Comparison of ENCODE assay signal across 23 mouse cellular contexts in the genomic region with DNA sequence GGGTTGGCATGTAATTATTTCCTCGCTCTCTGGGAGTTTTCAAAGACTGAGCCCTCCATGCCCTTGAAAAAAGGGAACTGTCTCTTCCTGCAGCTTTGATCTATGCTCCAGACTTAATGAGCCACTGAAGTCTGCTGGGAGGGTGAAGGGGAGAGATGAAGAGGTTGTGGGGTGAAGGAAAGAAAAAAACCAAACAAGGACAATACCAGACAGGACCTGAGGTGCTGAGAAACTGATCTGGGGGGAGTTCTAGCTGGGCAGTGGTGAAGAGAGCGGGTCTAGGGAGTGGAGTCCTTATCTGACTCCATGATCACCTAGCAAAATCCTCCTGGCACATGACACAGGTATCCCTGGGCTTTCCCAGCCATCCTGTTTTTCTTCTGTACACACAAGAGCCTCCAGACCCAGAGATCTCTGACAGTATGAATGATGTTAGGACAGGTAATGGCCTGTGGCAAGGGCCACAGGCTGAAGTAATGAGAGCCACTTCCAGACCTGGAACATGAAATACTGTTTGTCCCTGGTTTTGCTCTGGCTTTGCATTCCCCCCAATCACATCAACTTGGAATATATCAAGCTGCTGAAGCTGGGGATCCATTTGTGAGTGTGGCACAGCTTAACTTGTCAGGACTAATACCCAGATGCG. TPM values are rescaled to one million over a fixed set of nuclear protein-coding genes. Genes with fewer than 3 reads are reported as not detected.
"Had no signal": no experiment of that assay in that cellular context is flagged by ENCODE, and none has a peak within 500 bp of the region (broad histone marks: within the 10 kb centered on the region; RNA-seq: fewer than 3 reads in every experiment).

No protein-coding gene starts in this region.

- H3K9me3 ChIP-seq: limb, embryonic 10.5 days; limb, embryonic 13.5 days; liver, embryonic 12.5 days; liver, embryonic 15.5 days; midbrain, embryonic 13.5 days; neural tube, embryonic 12.5 days; neural tube, embryonic 15.5 days; stomach, embryonic 15.5 days had no signal

- H3K36me3 ChIP-seq: limb, embryonic 10.5 days; limb, embryonic 13.5 days; liver, embryonic 12.5 days; liver, embryonic 15.5 days; midbrain, embryonic 13.5 days; neural tube, embryonic 12.5 days; neural tube, embryonic 15.5 days; stomach, embryonic 15.5 days had no signal

- H3K9ac ChIP-seq: limb, embryonic 13.5 days; liver, embryonic 12.5 days; liver, embryonic 15.5 days; midbrain, embryonic 13.5 days; neural tube, embryonic 12.5 days; neural tube, embryonic 15.5 days; stomach, embryonic 15.5 days had no signal

- DNase-seq: kidney, adult 8-10 months; kidney, postnatal 4 days; liver; lung, adult 2 months; lung, postnatal 14 days; lung, postnatal 4 days; retina, postnatal 1 day; right cerebral cortex, postnatal 25 days; spleen, adult 18-20 months; thymus, postnatal 25 days had no signal

- H3K4me3 ChIP-seq: limb, embryonic 10.5 days; limb, embryonic 13.5 days; liver, embryonic 12.5 days; liver, embryonic 15.5 days; midbrain, embryonic 13.5 days; neural tube, embryonic 12.5 days; neural tube, embryonic 15.5 days; stomach, embryonic 15.5 days had no signal

- ATAC-seq: intestine, postnatal 0 days; liver, embryonic 12.5 days; midbrain, embryonic 13.5 days had no signal

- H3K27ac ChIP-seq: limb, embryonic 10.5 days; limb, embryonic 13.5 days; liver, embryonic 12.5 days; liver, embryonic 15.5 days; midbrain, embryonic 13.5 days; neural tube, embryonic 12.5 days; neural tube, embryonic 15.5 days; stomach, embryonic 15.5 days had no signal

- H3K4me1 ChIP-seq: limb, embryonic 13.5 days; liver, embryonic 12.5 days; liver, embryonic 15.5 days; midbrain, embryonic 13.5 days; neural tube, embryonic 12.5 days; neural tube, embryonic 15.5 days; stomach, embryonic 15.5 days had no signal

- H3K27me3 ChIP-seq: limb, embryonic 13.5 days; liver, embryonic 12.5 days; liver, embryonic 15.5 days; midbrain, embryonic 13.5 days; neural tube, embryonic 12.5 days; neural tube, embryonic 15.5 days; stomach, embryonic 15.5 days had no signal

- H3K4me2 ChIP-seq: limb, embryonic 13.5 days; liver, embryonic 12.5 days; liver, embryonic 15.5 days; midbrain, embryonic 13.5 days; neural tube, embryonic 12.5 days; neural tube, embryonic 15.5 days; stomach, embryonic 15.5 days had no signal

RNA-seq across cellular contexts. Expression of a gene that starts 18.2 kb away (rescaled TPM):
- total RNA-seq: megakaryocyte progenitor cell, adult 5-6 weeks; megakaryocyte-erythroid progenitor cell, adult 5-6 weeks had no signal
- polyA plus RNA-seq: intestine, postnatal 0 days; limb, embryonic 13.5 days; liver, embryonic 12.5 days; liver, embryonic 15.5 days; lung, adult 2 months; lung, embryonic 16.5 days; thymus, postnatal 0 days had no signal
